Mouse (Mus musculus): ENCODE results near the gene Ercc6.

GRCm38 (mm10) chr14:32554860-32555526 lies 41.7 kb downstream of the Ercc6 start:
- no peak for TF ChIP-seq POLR2A (IDR thresholded peaks at IDR 0.05; ENCODE audit: extremely low read depth, insufficient read depth, low read length)
- TF ChIP-seq CTCF (IDR thresholded peaks at IDR 0.05; ENCODE audit: extremely low read depth, insufficient read depth, low read length): no peak
